Mouse (Mus musculus): ENCODE data around the gene Prss29.

Prss29 gene

DNA sequence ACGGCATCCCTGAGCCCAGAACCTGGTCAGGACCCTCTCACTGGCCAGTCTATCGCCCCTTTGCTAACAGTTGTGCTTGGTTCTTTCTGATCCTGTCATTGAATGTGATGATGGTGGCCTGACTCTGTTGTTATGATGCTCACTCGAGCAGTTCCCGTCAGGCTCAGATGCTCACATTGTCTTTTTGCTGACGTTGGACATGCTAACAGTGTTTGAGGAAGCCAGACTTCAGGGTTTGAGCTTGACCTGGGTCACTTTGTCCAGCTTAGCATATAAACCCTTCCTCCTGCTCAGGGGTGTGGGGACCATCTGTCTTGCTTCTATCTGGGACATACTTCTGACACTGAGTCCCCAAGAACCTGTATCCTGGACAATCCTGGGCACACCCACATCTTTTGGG, at the start of gene Prss29:
Prss29 (plus strand) TSS at position 301 of the 400 bp plus-strand sequence.
- DNase-seq: no peak

DNA sequence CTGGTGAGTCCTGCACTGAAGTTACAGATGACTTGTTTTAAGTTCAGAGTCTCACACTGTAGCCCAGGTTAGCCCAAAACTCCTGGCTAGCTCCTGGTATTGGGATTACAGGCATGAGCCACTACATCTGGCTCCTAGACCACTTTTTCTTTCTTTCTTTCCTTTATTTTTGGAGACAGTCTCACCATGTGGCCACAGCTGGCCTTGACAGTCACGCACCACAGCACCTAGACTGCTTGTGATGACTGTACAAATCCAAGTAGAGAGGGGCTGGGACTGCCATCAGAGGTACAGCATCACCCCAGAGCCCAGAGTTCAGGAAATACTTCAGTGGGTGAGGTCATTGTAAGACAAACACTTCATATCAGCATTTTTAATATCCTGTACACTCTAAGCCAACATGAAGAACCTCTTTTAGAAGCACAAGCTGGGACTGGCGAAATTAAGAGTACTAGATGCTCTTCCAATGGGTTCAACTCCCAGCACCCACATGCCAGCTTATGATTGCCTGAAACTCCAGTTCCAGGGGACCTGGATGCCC, 47.6 kb upstream of the Prss29 start:
- no peak for DNase-seq

GRCm38 (mm10) chr17:25272326-25272725, 46.1 kb upstream of the Prss29 start:
- no peak for DNase-seq

DNA sequence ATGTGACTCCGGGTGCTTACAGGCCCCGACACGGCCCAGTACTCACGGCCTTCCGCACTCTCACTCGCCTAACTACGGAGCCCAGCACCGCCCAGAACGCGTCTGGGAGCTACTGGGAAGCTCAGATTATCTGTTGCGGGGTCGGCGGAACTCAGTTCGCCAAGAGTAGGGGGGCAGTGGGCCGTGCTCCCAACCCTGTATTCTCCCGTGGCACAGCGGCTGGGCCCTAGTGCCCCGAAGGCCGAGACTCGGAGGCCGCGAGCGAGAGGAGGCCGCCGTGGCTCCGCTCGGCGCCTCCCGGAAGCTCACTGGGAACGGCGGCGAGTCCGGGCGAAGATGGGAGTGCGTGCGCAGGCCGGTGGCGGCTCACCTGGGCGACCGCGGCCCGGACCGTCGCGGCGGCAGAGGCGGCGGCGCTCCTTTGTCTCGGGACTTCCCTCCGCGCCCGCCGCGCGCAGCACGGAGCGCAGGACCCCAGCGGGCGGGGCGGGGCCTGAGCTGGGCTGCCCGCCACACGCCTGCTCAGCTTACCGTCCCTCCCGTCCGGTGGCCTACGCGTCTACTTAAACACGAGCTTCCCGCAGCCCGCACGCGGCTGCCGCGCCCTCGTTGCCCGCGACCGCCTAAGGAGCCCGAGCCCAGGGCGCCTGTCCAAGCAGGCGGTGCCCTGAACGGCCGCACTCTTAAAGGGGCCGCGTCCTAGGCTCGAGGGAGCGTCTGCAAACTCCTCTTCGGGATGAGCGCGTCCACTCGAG, 45.3 kb upstream of the Prss29 start:
- DNase-seq: peak; percentile 94

DNA sequence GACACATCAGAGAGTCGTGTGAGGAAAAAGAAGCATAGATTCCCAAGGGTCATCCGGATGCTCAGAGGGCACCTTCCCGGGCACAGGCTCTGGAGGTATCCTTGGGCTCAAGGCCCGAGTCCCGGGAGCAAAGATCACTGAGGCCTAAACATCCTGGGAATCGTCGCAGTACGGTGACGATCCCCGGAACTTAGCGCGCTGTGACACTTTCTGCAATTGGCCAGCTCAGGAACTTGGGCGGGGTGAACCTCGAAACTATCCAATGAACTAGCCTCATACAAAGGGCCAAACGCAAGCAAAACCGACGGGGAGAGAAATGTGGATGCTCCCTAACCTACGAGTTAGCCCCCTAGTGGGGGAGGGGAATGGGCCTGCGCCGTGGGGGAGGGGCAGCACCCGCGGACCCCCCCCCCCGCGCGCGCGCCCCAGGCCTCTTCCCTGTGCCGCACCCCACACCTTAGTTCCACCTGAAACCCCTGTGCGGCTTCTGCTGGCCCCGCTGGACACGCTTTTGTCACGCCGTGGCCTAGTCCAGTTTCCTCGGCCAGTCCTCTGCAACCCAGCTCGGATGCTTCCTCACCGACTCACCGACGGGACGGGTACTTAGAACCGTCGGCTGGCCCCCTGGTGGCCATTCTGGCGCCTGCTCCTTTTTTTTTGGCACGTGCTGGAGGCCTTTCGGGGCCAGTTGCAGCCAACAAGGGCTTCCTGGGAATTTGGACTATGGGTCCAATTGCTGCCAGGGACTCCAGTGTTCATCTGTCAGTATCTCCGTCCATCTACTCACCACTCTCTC, 44.5 kb upstream of the Prss29 start:
- peak; percentile 97 for DNase-seq

- DNase-seq: no peak
These were observed 43.7 kb upstream of the Prss29 start, which contains the start of gene Ube2i for GRCm38 (mm10) chr17:25274571-25275346. Gene Ube2i, minus strand, starts transcription at chr17:25274622.

DNA sequence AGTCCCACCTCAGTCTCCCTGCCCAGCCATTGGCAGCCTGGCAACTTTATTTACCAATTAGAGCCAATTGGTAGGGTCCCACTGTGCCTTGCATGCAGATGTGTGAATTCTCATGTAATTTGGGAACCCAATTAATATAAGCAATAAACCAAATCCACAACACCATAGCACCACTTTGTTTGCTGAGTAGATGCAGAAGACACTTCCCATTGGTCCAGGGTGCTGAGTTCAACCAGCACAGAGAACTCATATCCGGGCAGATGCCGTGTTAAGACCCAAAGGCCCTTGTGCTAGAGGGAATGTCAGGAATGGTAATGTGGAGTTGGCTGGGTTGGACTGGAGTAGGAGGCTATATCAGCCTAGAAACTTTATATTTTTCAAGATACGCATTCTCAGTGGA, 42.6 kb upstream of the Prss29 start:
- no peak for DNase-seq

DNA sequence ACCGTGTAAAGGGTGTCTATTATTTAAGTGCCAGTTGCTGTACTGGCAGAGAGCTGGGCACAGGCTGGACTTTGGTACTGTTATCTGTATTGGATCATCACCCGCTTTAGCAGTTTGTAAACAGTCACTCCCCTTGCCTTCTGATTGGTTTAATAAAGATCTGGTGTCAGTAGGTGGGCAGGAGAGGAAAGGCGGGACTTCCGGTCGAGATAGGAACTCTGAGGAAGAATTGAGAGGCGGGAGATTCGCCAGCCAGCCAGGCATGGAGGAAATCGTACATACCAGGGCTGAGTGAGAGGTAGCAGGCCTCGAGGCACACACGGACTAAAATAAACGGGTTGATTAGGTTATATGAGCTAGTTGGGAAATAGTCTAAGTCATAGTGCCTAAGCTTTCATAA, 36.3 kb upstream of the Prss29 start:
- no peak for DNase-seq

DNA sequence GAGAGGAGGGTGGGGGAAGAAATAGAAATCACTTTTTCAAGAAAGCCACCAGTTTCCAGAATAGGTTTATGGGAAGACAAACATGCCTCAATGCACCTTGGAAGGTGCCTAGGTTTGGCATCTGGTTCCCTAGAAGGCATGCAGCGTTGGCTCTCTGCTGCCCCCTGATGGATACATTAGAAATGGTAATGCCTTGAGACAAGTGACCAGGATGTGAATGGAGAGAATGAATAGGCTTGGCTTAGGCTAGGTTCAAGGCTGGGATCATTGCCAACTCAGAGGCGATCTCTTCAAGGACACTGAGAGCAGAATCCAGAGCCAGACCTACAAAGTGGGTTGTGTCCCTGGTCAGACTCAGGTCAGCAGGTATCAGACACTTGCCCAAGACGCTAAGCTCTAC, 33.4 kb upstream of the Prss29 start:
- peak; percentile 89 for DNase-seq

DNA sequence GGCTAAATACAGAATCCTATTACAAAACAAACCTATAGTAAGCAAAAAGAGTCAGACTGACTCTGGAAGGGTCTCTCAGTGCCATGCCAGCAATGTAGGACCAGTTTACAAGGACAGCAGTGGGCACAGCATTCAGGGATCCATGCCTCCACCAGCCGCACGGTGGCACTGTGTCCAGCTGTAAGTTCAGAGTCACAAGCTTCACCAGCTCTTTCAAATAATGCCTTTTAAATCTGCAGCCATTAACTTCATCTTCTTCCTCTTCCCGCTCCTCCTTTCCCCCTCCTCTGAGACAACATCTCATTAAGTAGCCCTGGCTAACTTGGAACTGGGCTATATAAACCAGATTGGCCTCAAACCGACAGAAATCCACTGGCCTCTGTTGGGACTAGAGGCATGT, 29.6 kb upstream of the Prss29 start:
- no peak for DNase-seq

- no peak for DNase-seq
These were observed 28.0 kb upstream of the Prss29 start for GRCm38 (mm10) chr17:25290411-25290810.

- no peak for DNase-seq
These were observed 25.0 kb upstream of the Prss29 start for GRCm38 (mm10) chr17:25293495-25293894.

DNA sequence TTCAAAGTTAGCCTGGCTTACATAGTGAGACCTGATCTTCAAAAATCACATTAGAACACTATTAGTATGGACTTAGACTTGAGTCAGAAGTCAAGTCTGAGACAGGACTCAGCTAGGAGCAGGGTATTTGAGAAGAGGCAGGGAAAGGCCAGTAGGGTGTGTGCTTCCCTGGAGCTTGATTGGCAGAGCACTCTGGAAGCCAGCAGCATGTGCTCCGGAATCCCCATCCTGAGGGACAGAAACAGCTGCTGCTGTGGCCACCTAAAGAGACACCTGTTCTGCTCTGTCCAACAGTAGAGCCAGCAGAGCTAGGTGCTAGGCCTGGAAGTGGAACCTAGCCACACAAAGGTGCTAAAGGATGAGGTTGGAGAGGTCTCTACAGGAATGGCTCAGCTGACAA, 24.3 kb upstream of the Prss29 start:
- no peak for DNase-seq

- DNase-seq: no peak
These were observed 20.4 kb upstream of the Prss29 start, which contains the start of gene Prss34 for GRCm38 (mm10) chr17:25298094-25298493. Gene Prss34, plus strand, starts transcription at chr17:25298394.

- DNase-seq: no peak
These were observed 10.1 kb upstream of the Prss29 start, which contains the start of gene Prss28 for GRCm38 (mm10) chr17:25308346-25308745. Gene Prss28, plus strand, starts transcription at chr17:25308646.

GRCm38 (mm10) chr17:25320819-25321218, 2.4 kb downstream of the Prss29 start:
- no peak for DNase-seq

GRCm38 (mm10) chr17:25322930-25323329, 4.5 kb downstream of the Prss29 start:
- no peak for DNase-seq

DNA sequence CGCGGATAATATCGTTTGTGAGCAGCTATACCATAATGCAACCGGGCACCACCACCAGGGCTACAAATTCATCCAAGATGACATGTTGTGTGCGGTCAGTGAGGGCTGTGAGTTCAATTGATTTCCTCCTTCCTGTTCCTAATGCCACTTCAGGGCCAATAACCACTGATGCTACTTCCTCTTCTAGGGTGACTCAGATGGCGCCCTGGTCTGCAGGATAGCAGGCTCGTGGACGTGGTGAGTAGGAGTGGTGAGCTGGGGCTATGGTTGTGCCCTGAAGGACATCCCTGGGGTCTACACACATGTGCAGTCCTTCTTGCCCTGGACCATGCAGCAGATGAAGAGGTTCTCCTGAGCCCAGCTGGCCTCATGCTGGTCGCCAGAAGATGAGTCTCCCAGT, 13.9 kb downstream of the Prss29 start:
- no peak for DNase-seq

GRCm38 (mm10) chr17:25333943-25334342, 15.5 kb downstream of the Prss29 start:
- DNase-seq: peak; percentile 14

- DNase-seq: no peak
These were observed 19.8 kb downstream of the Prss29 start for GRCm38 (mm10) chr17:25338218-25338617.

DNA sequence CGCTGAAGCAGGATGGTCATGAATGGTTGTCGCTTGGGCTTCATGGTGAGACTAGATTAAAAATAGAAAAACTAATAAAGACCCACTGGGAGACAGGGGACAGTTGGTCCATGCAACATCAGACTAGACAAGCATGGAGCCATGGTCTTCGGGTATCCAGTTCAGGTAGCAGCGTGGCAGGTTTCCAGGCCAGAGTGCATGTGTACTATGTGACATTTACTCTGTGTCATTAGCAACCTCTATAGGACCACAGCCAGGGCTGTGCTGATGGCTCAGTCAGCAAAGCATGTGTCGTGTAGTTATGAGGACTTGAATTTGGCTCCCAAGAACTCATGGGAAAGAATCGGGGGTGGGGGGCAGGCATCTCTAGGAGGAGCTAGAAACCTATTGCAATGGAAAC, 21.5 kb downstream of the Prss29 start:
- DNase-seq: no peak

DNA sequence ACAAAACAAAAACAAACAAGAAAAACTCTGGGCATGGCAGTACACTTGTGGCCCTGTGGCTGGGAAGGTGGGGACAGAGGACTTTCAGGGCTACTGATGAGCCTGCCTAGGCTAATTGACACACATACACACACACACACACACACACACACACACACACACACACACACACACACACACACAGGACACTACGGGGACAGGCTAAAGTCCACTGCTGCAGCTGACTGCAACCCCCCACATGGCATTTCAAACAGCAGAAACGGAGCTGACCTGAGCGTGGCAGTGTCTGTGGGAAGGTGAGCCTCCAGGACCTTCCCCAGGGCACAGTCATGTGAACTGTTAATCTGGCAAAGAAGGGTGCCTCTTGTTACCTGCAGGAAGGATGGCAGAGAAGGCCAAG, 23.0 kb downstream of the Prss29 start:
- no peak for DNase-seq

DNA sequence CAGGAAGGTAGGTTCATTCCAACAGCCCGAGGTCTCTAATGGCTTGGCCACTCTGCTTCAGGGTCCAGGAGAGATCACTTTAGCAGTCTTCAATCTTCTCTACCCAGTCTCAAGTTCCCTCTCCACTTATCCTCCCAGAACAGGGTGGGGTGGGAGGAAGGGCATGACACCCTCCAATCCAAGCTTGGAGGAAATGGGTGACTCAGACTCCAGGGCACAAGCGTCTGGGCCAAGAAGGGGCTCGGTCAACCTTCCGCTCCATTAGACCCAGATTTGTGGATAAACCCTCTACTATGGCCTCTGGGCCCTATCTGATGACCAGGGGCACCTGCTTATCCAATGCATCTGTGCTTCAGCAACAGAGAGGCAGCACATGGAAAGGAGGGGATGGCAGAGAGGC, 27.0 kb downstream of the Prss29 start, which contains the start of gene Tpsab1:
Tpsab1 (minus strand) TSS at position 101 of the 400 bp plus-strand sequence.
- DNase-seq: no peak

All from cerebellum, adult 9-10 months (tissue).